ENCODE assay signal across 7 mouse cellular contexts in the genomic region with DNA sequence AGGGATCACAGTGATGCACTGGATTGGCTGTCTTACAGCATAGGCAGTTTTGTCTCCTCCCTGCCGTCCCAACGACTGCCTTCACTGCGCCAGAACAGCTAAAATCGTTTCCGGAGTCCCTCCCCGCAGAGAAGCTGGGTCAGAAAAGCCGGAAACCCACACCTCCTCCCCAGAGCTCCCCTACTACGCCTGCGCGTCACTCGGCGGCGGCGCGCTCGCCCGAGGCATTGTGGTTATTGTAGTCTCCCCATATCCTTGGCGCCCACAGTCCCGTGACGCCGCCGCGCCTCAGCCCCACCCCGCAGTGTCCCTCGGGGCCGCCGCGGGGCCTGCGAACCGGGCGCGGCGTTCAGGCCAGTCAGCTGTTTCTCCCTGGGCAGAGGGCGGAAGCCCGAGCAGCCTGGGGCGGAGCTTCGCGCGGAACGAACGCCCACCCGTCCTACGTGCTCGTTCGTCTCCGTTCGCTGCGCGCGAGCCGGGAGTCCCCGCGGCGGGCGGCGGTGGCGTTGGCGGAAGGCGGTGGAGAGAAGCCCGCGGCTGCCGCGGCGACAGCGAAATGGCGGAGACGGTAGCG. TPM values are rescaled to one million over a fixed set of nuclear protein-coding genes. Genes with fewer than 3 reads are reported as not detected.
DNase-seq lines count a peak whose midpoint lies in the region; ATAC-seq lines count a peak whose summit lies in the region.

A gene (plus strand): TSS at position 256 of the 574 bp plus-strand sequence.

- peak; percentile 99 for DNase-seq in adrenal gland, adult (ENCODE audit: inconsistent age in 2 of 2, low spot score in 1 of 2)
- peak; percentile 96 for DNase-seq in embryo, embryonic 10.5 days (ENCODE audit: low spot score)
- DNase-seq in gastrocnemius, postnatal 25 days = peak; percentile 99
- no peak for DNase-seq in intestine, embryonic 14.5 days (ENCODE audit: low spot score)
- DNase-seq in left cerebral cortex, postnatal 14 days (ENCODE audit: low spot score in 2 of 2) = peak; percentile 96 to 98
- DNase-seq in mesoderm, embryonic 11.5 days (ENCODE audit: low read depth, low spot score) = peak; percentile 97
- DNase-seq in right cerebral cortex, postnatal 36 days (ENCODE audit: low spot score in 2 of 2) = peak; percentile 96

- peak; percentile 97 for ATAC-seq in intestine, embryonic 14.5 days (replicated peaks; ENCODE audit: low FRiP score, low TSS enrichment, low read depth)

- peaks cover 8% of the 10 kb centered on the region; the same call in 1 of the 2 replicates for H3K36me3 ChIP-seq in intestine, embryonic 14.5 days (ENCODE audit: control insufficient read depth, insufficient read depth, low read length)

- H3K9me3 ChIP-seq in intestine, embryonic 14.5 days (ENCODE audit: control insufficient read depth, low read length) = 0 out of 2 replicates have a peak, but pooled peaks cover 2% of the 10 kb centered on the region

- no peaks in the 10 kb centered on the region for H3K27me3 ChIP-seq in intestine, embryonic 14.5 days (replicated peaks; ENCODE audit: control insufficient read depth, insufficient read depth, low read length)

- intact Hi-C loops in left cerebral cortex, postnatal 14 days (cut with DNase I) = no loop called here

- H3K27ac ChIP-seq in intestine, embryonic 14.5 days (ENCODE audit: low read depth) = peak within 1 kb of the TSS; percentile 96

- H3K9ac ChIP-seq in intestine, embryonic 14.5 days (ENCODE audit: low read length) = peak within 1 kb of the TSS; percentile 85

- H3K4me3 ChIP-seq in intestine, embryonic 14.5 days (ENCODE audit: low read depth, low read length) = peak within 1 kb of the TSS; percentile 71

- under 1% methylated on average over 68 of the region's 68 CpGs for WGBS in intestine, embryonic 14.5 days

- peak within 1 kb of the TSS; percentile 82 for H3K4me2 ChIP-seq in intestine, embryonic 14.5 days (ENCODE audit: low read length)

- H3K4me1 ChIP-seq in intestine, embryonic 14.5 days (replicated peaks; ENCODE audit: control insufficient read depth, insufficient read depth, low read length) = peaks cover 3% of the 10 kb centered on the region; the same call in 1 of the 2 replicates

RNA-seq across cellular contexts. Expression of the gene that starts here (rescaled TPM):
- total RNA-seq in gastrocnemius, postnatal 25 days (2021) = 100 to 1,000 TPM; 140 to 157 TPM
- polyA plus RNA-seq in intestine, embryonic 14.5 days (2014; fragmentation: Nextera tagmentation; extraction: Ambion mirVana) = 303 and 334 TPM in 2 replicates
- total RNA-seq in left cerebral cortex, postnatal 14 days (2021) = 100 to 1,000 TPM; 205 to 213 TPM
